Mouse (Mus musculus) G1E (cell line): ENCODE data around the gene Nme7.

Experiments
- CTCF ChIP-seq: IDR thresholded peaks from 2 replicates; pipeline ENCODE4 v1.5.1; 2012; ENCODE audit warnings: low read depth, low read length, inconsistent platforms, mixed read lengths
- GATA1 ChIP-seq: IDR thresholded peaks from 2 replicates; pipeline ENCODE4 v1.6.1; 2012; ENCODE audit warnings: borderline replicate concordance, low read length, inconsistent platforms, mixed read lengths
- POLR2AphosphoS5 ChIP-seq: IDR thresholded peaks from 2 replicates; pipeline ENCODE4 v1.6.1; 2012; ENCODE audit warnings: low read depth, low read length, inconsistent platforms; ENCODE audit not compliant: insufficient replicate concordance
- TAL1 ChIP-seq: conservative IDR thresholded peaks from 2 replicates; pipeline ENCODE4 v1.6.1; 2012; ENCODE audit warnings: low read depth, low read length, inconsistent platforms, mixed read lengths

DNA sequence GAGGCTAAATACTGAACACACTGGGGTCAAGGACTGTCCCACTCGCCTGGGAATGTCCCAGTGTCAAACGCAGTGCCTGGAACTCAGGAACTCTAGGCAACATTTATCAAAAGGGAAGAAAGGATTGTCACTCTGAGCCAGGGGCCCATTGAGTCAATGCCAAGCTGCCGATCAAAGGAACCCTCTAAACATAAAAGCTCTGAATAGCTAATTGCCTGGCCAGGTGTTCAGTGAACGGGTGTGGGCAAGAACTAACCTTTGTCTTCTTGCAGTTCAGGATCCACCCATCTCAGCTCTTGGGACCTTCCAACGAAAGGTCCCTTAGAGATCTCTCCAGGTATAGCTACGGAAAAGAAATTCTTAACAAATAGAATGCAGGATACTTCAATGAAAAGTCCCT, 167.1 kb downstream of the Nme7 start:
- TF ChIP-seq CTCF (no peak), GATA1 (no peak), TAL1 (no peak), POLR2AphosphoS5 (no peak)
